Comparison of ENCODE assay signal across 8 mouse cellular contexts in the genomic region with DNA sequence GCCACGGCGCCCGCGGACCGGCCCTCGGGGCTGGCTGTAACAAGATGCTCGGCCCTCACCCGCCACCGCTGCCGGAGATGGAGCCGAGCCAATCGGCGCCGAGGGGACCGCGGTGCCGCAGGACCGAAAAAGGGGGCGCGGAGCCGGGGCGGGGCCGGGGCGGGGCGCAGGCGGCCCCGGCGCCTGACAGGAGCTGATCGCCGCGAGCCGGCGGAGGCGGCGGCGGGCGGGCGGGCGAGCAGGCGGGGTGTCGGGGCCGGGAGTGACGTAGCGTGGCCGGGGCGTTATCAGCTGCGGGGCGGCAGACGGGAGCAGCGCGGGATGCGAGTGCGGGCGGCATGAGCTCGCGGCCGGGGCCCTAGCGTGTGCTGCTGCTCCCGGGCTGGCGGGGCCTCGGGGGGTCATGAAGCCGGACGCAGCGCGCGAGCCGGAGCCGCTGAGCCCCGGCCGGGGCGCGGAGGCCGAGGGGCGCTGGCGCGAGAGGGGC. TPM values are rescaled to one million over a fixed set of nuclear protein-coding genes. Genes with fewer than 3 reads are reported as not detected.
DNase-seq lines count a peak whose midpoint lies in the region; ATAC-seq and TF ChIP-seq lines count a peak whose summit lies in the region.

A gene (plus strand): TSS at position 304 of the 487 bp plus-strand sequence.

- ATAC-seq in forebrain, embryonic 16.5 days: peak; percentile 92
- peak; percentile 88 for ATAC-seq in lung, embryonic 15.5 days (ENCODE audit: borderline replicate concordance, extremely low read depth, low FRiP score, low TSS enrichment)

- no peak for DNase-seq in ES-E14 (ENCODE audit: low read depth, low spot score)
- DNase-seq in cerebellum, adult 11 months: peak; percentile 75
- peak; percentile 66 for DNase-seq in heart, postnatal 25 days (ENCODE audit: low spot score)
- DNase-seq in layer of hippocampus, adult 2 months (ENCODE audit: low spot score in 2 of 2): peak; percentile 33 to 55
- peak; percentile 46 for DNase-seq in ovary, postnatal 14 days (ENCODE audit: low spot score)
- peak; percentile 54 for DNase-seq in urinary bladder, adult 2 months (ENCODE audit: low spot score)

- no peak within 1 kb of the TSS for H3K27ac ChIP-seq in ES-E14 (ENCODE audit: insufficient read depth, low read depth, low read length, poor library complexity, severe bottlenecking)
- peak within 1 kb of the TSS; percentile 91 for H3K27ac ChIP-seq in forebrain, embryonic 16.5 days (ENCODE audit: low read length)
- H3K27ac ChIP-seq in layer of hippocampus, adult 2 months: peak within 1 kb of the TSS; percentile 77
- peak within 1 kb of the TSS; percentile 80 for H3K27ac ChIP-seq in lung, embryonic 15.5 days

- H3K9me3 ChIP-seq in ES-E14 (ENCODE audit: control insufficient read depth, insufficient read depth, low read depth, low read length): no peaks in the 10 kb centered on the region
- no peaks in the 10 kb centered on the region for H3K9me3 ChIP-seq in forebrain, embryonic 16.5 days (ENCODE audit: control insufficient read depth, low read length)
- H3K9me3 ChIP-seq in lung, embryonic 15.5 days: no peaks in the 10 kb centered on the region

- peaks cover 0 to 2% of the 10 kb centered on the region in 2 experiments; a peak in 1 of 4 replicates for H3K4me1 ChIP-seq in ES-E14 (ENCODE audit: control insufficient read depth in 2 of 2, insufficient read depth in 2 of 2, low read length in 2 of 2, poor library complexity in 1 of 2)
- H3K4me1 ChIP-seq in forebrain, embryonic 16.5 days (replicated peaks; ENCODE audit: control insufficient read depth, insufficient read depth, low read length): peaks cover 10% of the 10 kb centered on the region
- peaks cover 15% of the 10 kb centered on the region for H3K4me1 ChIP-seq in lung, embryonic 15.5 days

- H3K4me3 ChIP-seq in ES-E14 (ENCODE audit: insufficient read depth in 1 of 2, low read depth in 1 of 2, low read length in 2 of 2, poor library complexity in 1 of 2, severe bottlenecking in 1 of 2): peak within 1 kb of the TSS; percentile 76 to 87
- peak within 1 kb of the TSS; percentile 91 for H3K4me3 ChIP-seq in forebrain, embryonic 16.5 days (replicated peaks; ENCODE audit: low read length)
- H3K4me3 ChIP-seq in layer of hippocampus, adult 2 months: peak within 1 kb of the TSS; percentile 70
- peak within 1 kb of the TSS; percentile 74 for H3K4me3 ChIP-seq in lung, embryonic 15.5 days

- peak within 1 kb of the TSS; percentile 77 for H3K4me2 ChIP-seq in forebrain, embryonic 16.5 days (ENCODE audit: low read length)
- peak within 1 kb of the TSS; percentile 89 for H3K4me2 ChIP-seq in lung, embryonic 15.5 days

- peak within 1 kb of the TSS; percentile 65 for H3K9ac ChIP-seq in ES-E14 (ENCODE audit: insufficient read depth, low read depth, low read length, poor library complexity, severe bottlenecking)
- H3K9ac ChIP-seq in forebrain, embryonic 16.5 days (replicated peaks; ENCODE audit: low read depth, low read length): peak within 1 kb of the TSS; percentile 97
- peak within 1 kb of the TSS; percentile 72 for H3K9ac ChIP-seq in lung, embryonic 15.5 days

- no peak for TF ChIP-seq CTCF in layer of hippocampus, adult 2 months (conservative IDR thresholded peaks at IDR 0.05)

- WGBS in forebrain, embryonic 16.5 days: under 1% methylated on average over 70 of the region's 76 CpGs
- WGBS in lung, embryonic 15.5 days: under 1% methylated on average over 55 of the region's 76 CpGs

- intact Hi-C loops in heart, postnatal 25 days (cut with DNase I): loop anchor here (2.0 to 5.0 kb wide), 3 partner anchors 112 to 393 kb away; no protein-coding TSS in a partner anchor

- no peaks in the 10 kb centered on the region for H3K27me3 ChIP-seq in forebrain, embryonic 16.5 days (replicated peaks; ENCODE audit: control insufficient read depth, insufficient read depth, low read length)
- peaks cover 7% of the 10 kb centered on the region; the same call in 1 of the 2 replicates for H3K27me3 ChIP-seq in lung, embryonic 15.5 days

- in situ Hi-C loops in ES-E14 (cut with MboI; ENCODE audit: low sequenced_read_pairs in 2 of 2, unreplicated experiment in 2 of 2): no loop called here

- no peaks in the 10 kb centered on the region for H3K36me3 ChIP-seq in ES-E14 (ENCODE audit: control insufficient read depth, insufficient read depth, low read length, poor library complexity, severe bottlenecking)
- H3K36me3 ChIP-seq in forebrain, embryonic 16.5 days (ENCODE audit: control insufficient read depth, insufficient read depth): peaks cover 4% of the 10 kb centered on the region; the same call in 1 of the 2 replicates
- H3K36me3 ChIP-seq in lung, embryonic 15.5 days: 0 out of 2 replicates have a peak, but pooled peaks cover 7% of the 10 kb centered on the region

TF ChIP-seq in ES-E14, 5 proteins besides CTCF, POLR2A, EP300 and RAD21:
- no peak for TF ChIP-seq HCFC1 (IDR thresholded peaks at IDR 0.05; ENCODE audit: borderline replicate concordance, insufficient read depth, low read length)
- TF ChIP-seq MAFK (IDR thresholded peaks at IDR 0.05; ENCODE audit: insufficient read depth, low read depth, low read length): no peak

RNA-seq across cellular contexts. Expression of the gene that starts here (rescaled TPM):
- 3.2 and 3.4 TPM in 2 replicates for total RNA-seq in ES-E14 (2012; rRNA removed)
- 31.1 and 31.4 TPM in 2 replicates for polyA plus RNA-seq in forebrain, embryonic 16.5 days (2015; fragmentation: Nextera tagmentation; extraction: Ambion mirVana)
- 1 to 10 TPM; 5.0 to 5.8 TPM for total RNA-seq in heart, postnatal 25 days (2021)
- 1 to 10 TPM; 6.4 to 7.6 TPM for total RNA-seq in layer of hippocampus, adult 2 months (2021)
- 9.6 and 10.2 TPM in 2 replicates for polyA plus RNA-seq in lung, embryonic 15.5 days (2015; fragmentation: Nextera tagmentation; extraction: Ambion mirVana)
- 15.3 and 19.0 TPM in 2 replicates for polyA plus RNA-seq in urinary bladder, adult 2 months (2012; rRNA removed)
